Mouse (Mus musculus) colon, adult 2 months (tissue): Measurements from ENCODE around the gene Rps7. TPM values are rescaled to one million over a fixed set of nuclear protein-coding genes. Genes with fewer than 3 reads are reported as not detected.

Experiments used
- polyA plus RNA-seq: library from polyadenylated mRNA; depleted of rRNA; stranded (reverse); fragments of >200 nt; gene quantifications from 2 replicates; pipeline ENCODE4 v1.2.3, GENCODE M21; 2012; rRNA removed

Gene Rps7
- polyA plus RNA-seq, result 189 and 308 TPM in 2 replicates

GRCm38 (mm10) chr12:28635535-28636476 lies at the start of gene Rps7:
Gene Rps7 (minus strand): TSS chr12:28635953.

GRCm38 (mm10) chr12:28675121-28675924 lies 39.6 kb upstream of the Rps7 start, which contains the start of gene Adi1:
Gene Adi1 (plus strand): TSS chr12:28675231.

GRCm38 (mm10) chr12:28649141-28650110 lies 13.7 kb upstream of the Rps7 start, which contains the start of gene Rnaseh1:
Gene Rnaseh1 (plus strand): TSS chr12:28649602.

GRCm38 (mm10) chr12:28623195-28623594 lies 12.6 kb downstream of the Rps7 start, which contains the start of gene Colec11:
Gene Colec11 (minus strand): TSS chr12:28623377.

GRCm38 (mm10) chr12:28582423-28582822 lies 53.3 kb downstream of the Rps7 start, which contains the start of gene Allc:
Gene Allc (minus strand): TSS chr12:28582523.

Other genes starting within 250 kb of the Rps7 start
- gene Dcdc2c, start 83.6 kb downstream of the Rps7 start, polyA plus RNA-seq, result not detected in 2 replicates
- not detected in 2 replicates for gene Allc, start 53.4 kb downstream of the Rps7 start, polyA plus RNA-seq
- gene Colec11, start 12.6 kb downstream of the Rps7 start, polyA plus RNA-seq, result 0.13 and 0.29 TPM in 2 replicates
- 8.4 and 9.7 TPM in 2 replicates for gene Rnaseh1, start 13.6 kb upstream of the Rps7 start, polyA plus RNA-seq
- 7.2 and 7.7 TPM in 2 replicates for gene Adi1, start 39.3 kb upstream of the Rps7 start, polyA plus RNA-seq
- 16.5 and 20.5 TPM in 2 replicates for gene Trappc12, start 114.5 kb upstream of the Rps7 start, polyA plus RNA-seq
- 33.0 and 38.6 TPM in 2 replicates for gene Eipr1, start 115.8 kb upstream of the Rps7 start, polyA plus RNA-seq